Mouse (Mus musculus) midbrain, postnatal 0 days (tissue): ENCODE results near the gene Atp6v1c2. TPM values are rescaled to one million over a fixed set of nuclear protein-coding genes. Genes with fewer than 3 reads are reported as not detected.
A peak's percentile ranks its signal among the peaks of the same experiment; 100 is the strongest.

Source experiments
- ATAC-seq: fragments of 200-750 bp; cut with Nextera tagmentation; 2 replicates; pipeline ENCODE4 v1.8.0; 2017; ENCODE audit warnings: moderate number of reproducible peaks, mild to moderate bottlenecking, moderate TSS enrichment, moderate library complexity; ENCODE audit not compliant: low FRiP score
- DNase-seq: peaks from one replicate; pipeline ENCODE4 v3.0.0-alpha.2; 2015; ENCODE audit warnings: low spot score
- H3K27ac ChIP-seq: fragments of 300-500 bp; sonication (generic); 2 replicates; pipeline ENCODE4 v1.5.1; 2014; ENCODE audit warnings: low read depth, mild to moderate bottlenecking, low read length, mixed read lengths
- H3K27me3 ChIP-seq: fragments of 300-500 bp; sonication (generic); 2 replicates; pipeline ENCODE4 v1.6.1; 2014; ENCODE audit warnings: low read length, control low read depth, mixed read lengths; ENCODE audit not compliant: insufficient read depth
- H3K36me3 ChIP-seq: fragments of 300-500 bp; sonication (generic); 2 replicates; pipeline ENCODE4 v1.6.1; 2014; ENCODE audit warnings: low read length, control low read depth, mixed read lengths; ENCODE audit not compliant: insufficient read depth
- H3K4me1 ChIP-seq: fragments of 300-500 bp; sonication (generic); 2 replicates; pipeline ENCODE4 v1.6.1; 2014; ENCODE audit warnings: mild to moderate bottlenecking, control low read depth, antibody characterized with exemption, low read length, mixed read lengths; ENCODE audit not compliant: insufficient read depth
- H3K4me2 ChIP-seq: fragments of 300-500 bp; sonication (generic); 2 replicates; pipeline ENCODE4 v1.6.1; 2014; ENCODE audit warnings: low read depth, mild to moderate bottlenecking, low read length, mixed read lengths; ENCODE audit not compliant: poor library complexity, severe bottlenecking
- H3K4me3 ChIP-seq: fragments of 300-500 bp; sonication (generic); 2 replicates; pipeline ENCODE4 v1.5.1; 2014; ENCODE audit warnings: low read depth, mild to moderate bottlenecking, low read length, moderate library complexity
- H3K9ac ChIP-seq: fragments of 300-500 bp; sonication (generic); replicated peaks from 2 replicates; pipeline ENCODE4 v1.6.1; 2014; ENCODE audit warnings: mild to moderate bottlenecking, low read length, moderate library complexity, mixed read lengths; ENCODE audit not compliant: poor library complexity, severe bottlenecking
- H3K9me3 ChIP-seq: fragments of 300-500 bp; sonication (generic); 2 replicates; pipeline ENCODE4 v1.6.1; 2016; ENCODE audit warnings: low read length, control low read depth
- CTCF ChIP-seq: IDR thresholded peaks from 2 replicates; pipeline ENCODE4 v1.5.1; 2016; ENCODE audit warnings: antibody characterized with exemption, mild to moderate bottlenecking
- WGBS: fragments of 180-500 bp; shearing (Covaris S2); extraction: QIAGEN DNeasy Blood & Tissue Kit; methylation state at CpG from one replicate; pipeline ENCODE4 v1.1.7; 2014; 5-methylcytosine and 5-hydroxymethylcytosine counted together
- polyA plus RNA-seq: library from polyadenylated mRNA; unstranded; fragments of >200 nt; fragmentation: Nextera tagmentation; extraction: Ambion mirVana; gene quantifications from 2 replicates; pipeline ENCODE4 v1.2.1, GENCODE M21; 2015
- total RNA-seq: library from RNA; depleted of rRNA; stranded (reverse); fragments of >200 nt; gene quantifications from 2 replicates; pipeline ENCODE4 v1.2.3, GENCODE M21; 2014

Atp6v1c2 gene
- total and polyA plus RNA-seq, 2 experiments from 2014 or later: 1.9 to 2.0 TPM

- Histone ChIP-seq H3K4me3 (no peak overlapping the region), H3K36me3 (peaks cover 34% of the 10 kb centered on the region)
- WGBS: 57% methylated on average over 1 of the region's 1 CpGs
These were observed 57.9 kb downstream of the Atp6v1c2 start for GRCm38 (mm10) chr12:17271272-17271671.

GRCm38 (mm10) chr12:17267316-17267715 is 61.8 kb downstream of the Atp6v1c2 start:
- DNase-seq (no peak), ATAC-seq (no peak)
- no peaks in the 10 kb centered on the region for H3K9me3 ChIP-seq
- WGBS: 6% methylated on average over 4 of the region's 4 CpGs
- no peak overlapping the region for H3K27ac ChIP-seq
- peak overlapping the region; percentile 62 for H3K4me2 ChIP-seq
- peak overlapping the region; percentile 98 for H3K4me3 ChIP-seq
- peaks cover 6% of the 10 kb centered on the region for H3K4me1 ChIP-seq
- TF ChIP-seq CTCF: no peak
- H3K27me3 ChIP-seq: no peaks in the 10 kb centered on the region
- H3K36me3 ChIP-seq: peaks cover 8% of the 10 kb centered on the region
- peak overlapping the region; percentile 81 for H3K9ac ChIP-seq

More at GRCm38 (mm10) chr12:17271272-17271671, 57.9 kb downstream of the Atp6v1c2 start:
- no peaks in the 10 kb centered on the region for H3K27me3 ChIP-seq
- H3K9ac ChIP-seq: no peak overlapping the region
- TF ChIP-seq CTCF: peak; percentile 71
- DNase-seq (peak; percentile 47), ATAC-seq (no peak)
- H3K4me2 ChIP-seq: no peak overlapping the region
- peaks cover 6% of the 10 kb centered on the region for H3K4me1 ChIP-seq
- H3K9me3 ChIP-seq: no peaks in the 10 kb centered on the region
- H3K27ac ChIP-seq: no peak overlapping the region

GRCm38 (mm10) chr12:17266673-17266990 is 62.5 kb downstream of the Atp6v1c2 start:
- peak overlapping the region; percentile 98 for H3K4me3 ChIP-seq
- peak overlapping the region; percentile 77 for H3K27ac ChIP-seq
- WGBS: under 1% methylated on average over 21 of the region's 21 CpGs
- DNase-seq: no peak
- peak overlapping the region; percentile 62 for H3K4me2 ChIP-seq
- H3K9me3 ChIP-seq: no peaks in the 10 kb centered on the region
- peaks cover 8% of the 10 kb centered on the region for H3K36me3 ChIP-seq
- TF ChIP-seq CTCF: no peak
- H3K9ac ChIP-seq: peak overlapping the region; percentile 81
- ATAC-seq: peak; percentile 84
- H3K27me3 ChIP-seq: no peaks in the 10 kb centered on the region
- peaks cover 6% of the 10 kb centered on the region for H3K4me1 ChIP-seq

- H3K36me3 ChIP-seq: peaks cover 8% of the 10 kb centered on the region
- H3K4me1 ChIP-seq: peaks cover 6% of the 10 kb centered on the region
- H3K9me3 ChIP-seq: no peaks in the 10 kb centered on the region
- no peak for TF ChIP-seq CTCF
- ATAC-seq (peak; percentile 99), DNase-seq (peak; percentile 96)
- H3K4me2 ChIP-seq: peak within 1 kb of the TSS; percentile 62
- H3K27ac ChIP-seq: peak within 1 kb of the TSS; percentile 77
- WGBS: 1% methylated on average over 45 of the region's 48 CpGs
- peak within 1 kb of the TSS; percentile 81 for H3K9ac ChIP-seq
- H3K4me3 ChIP-seq: peak within 1 kb of the TSS; percentile 98
- H3K27me3 ChIP-seq: no peaks in the 10 kb centered on the region
These were observed 63.0 kb downstream of the Atp6v1c2 start, which contains the start of gene Pdia6 for GRCm38 (mm10) chr12:17265971-17266672. TSS of gene Pdia6 (plus strand) at chr12:17266545.

GRCm38 (mm10) chr12:17264826-17265225 is 64.3 kb downstream of the Atp6v1c2 start:
- peaks cover 6% of the 10 kb centered on the region for H3K4me1 ChIP-seq
- DNase-seq (no peak), ATAC-seq (no peak)
- no peak overlapping the region for H3K4me2 ChIP-seq
- 93% methylated on average over 2 of the region's 2 CpGs for WGBS
- H3K27ac ChIP-seq: no peak overlapping the region
- peaks cover 5% of the 10 kb centered on the region; the same call in 1 of the 2 replicates for H3K36me3 ChIP-seq
- no peaks in the 10 kb centered on the region for H3K9me3 ChIP-seq
- no peak overlapping the region for H3K4me3 ChIP-seq
- no peak overlapping the region for H3K9ac ChIP-seq
- TF ChIP-seq CTCF: no peak
- H3K27me3 ChIP-seq: no peaks in the 10 kb centered on the region

- 87% methylated on average over 3 of the region's 3 CpGs for WGBS
These were observed 65.3 kb downstream of the Atp6v1c2 start for GRCm38 (mm10) chr12:17263881-17264280.

More at GRCm38 (mm10) chr12:17263881-17264280, 65.3 kb downstream of the Atp6v1c2 start:
- Histone ChIP-seq H3K9ac (no peak overlapping the region), H3K4me3 (no peak overlapping the region), H3K27ac (no peak overlapping the region), H3K9me3 (no peaks in the 10 kb centered on the region), H3K36me3 (peaks cover 3% of the 10 kb centered on the region; the same call in 1 of the 2 replicates), H3K27me3 (no peaks in the 10 kb centered on the region), H3K4me2 (no peak overlapping the region), H3K4me1 (peaks cover 6% of the 10 kb centered on the region)
- ATAC-seq (no peak), DNase-seq (no peak)
- no peak for TF ChIP-seq CTCF
